Mouse (Mus musculus) frontal cortex, postnatal 36 days (tissue): ENCODE measurements around the gene Nat8f4.
"Not testable (repeated sequence)": the region's sequence is repeated elsewhere in the genome, so short reads cannot be mapped to it uniquely, and the experiment has no call there.

Experiments
- DNase-seq, 2 experiments: peaks; one replicate each; pipeline ENCODE4 v3.0.0; 2022; ENCODE audit warnings: low spot score in 2 of 2

Nat8f4 gene

GRCm38 (mm10) chr6:85898596-85899475, 5.8 kb downstream of the Nat8f4 start:
- not testable (repeated sequence) for DNase-seq

GRCm38 (mm10) chr6:85895061-85895648, 9.5 kb downstream of the Nat8f4 start:
- peak in 1 of 2 experiments; percentile 15 for DNase-seq

GRCm38 (mm10) chr6:85888961-85889360, 15.7 kb downstream of the Nat8f4 start:
- DNase-seq = no peak

- no peak for DNase-seq
These were observed 20.4 kb downstream of the Nat8f4 start for GRCm38 (mm10) chr6:85884311-85884710.

- not testable (repeated sequence) for DNase-seq
These were observed 21.4 kb downstream of the Nat8f4 start for GRCm38 (mm10) chr6:85883246-85883645.

- not testable (repeated sequence) for DNase-seq
These were observed 35.7 kb downstream of the Nat8f4 start, which contains the start of gene Nat8f2 for GRCm38 (mm10) chr6:85869006-85869405. TSS of gene Nat8f2 (minus strand) at chr6:85869158.

- no peak for DNase-seq
These were observed 36.7 kb downstream of the Nat8f4 start for GRCm38 (mm10) chr6:85867726-85868690.

GRCm38 (mm10) chr6:85866995-85867394, 37.7 kb downstream of the Nat8f4 start:
- not testable (repeated sequence) for DNase-seq

- DNase-seq = not testable (repeated sequence)
These were observed 38.5 kb downstream of the Nat8f4 start for GRCm38 (mm10) chr6:85866166-85866565.

GRCm38 (mm10) chr6:85864900-85865639, 39.6 kb downstream of the Nat8f4 start:
- not testable (repeated sequence) for DNase-seq

GRCm38 (mm10) chr6:85863840-85864239, 40.8 kb downstream of the Nat8f4 start:
- no peak for DNase-seq

GRCm38 (mm10) chr6:85863136-85863535, 41.5 kb downstream of the Nat8f4 start:
- DNase-seq = no peak

GRCm38 (mm10) chr6:85862565-85862964, 42.1 kb downstream of the Nat8f4 start:
- DNase-seq = no peak

- DNase-seq = no peak
These were observed 43.4 kb downstream of the Nat8f4 start for GRCm38 (mm10) chr6:85861247-85861646.

- DNase-seq = peak; percentile 57 to 75
These were observed 48.4 kb downstream of the Nat8f4 start for GRCm38 (mm10) chr6:85856194-85856678.

- DNase-seq = no peak
These were observed 51.2 kb downstream of the Nat8f4 start for GRCm38 (mm10) chr6:85853481-85853880.

- DNase-seq = no peak
These were observed 53.5 kb downstream of the Nat8f4 start for GRCm38 (mm10) chr6:85851062-85851773.

GRCm38 (mm10) chr6:85849240-85849639, 55.4 kb downstream of the Nat8f4 start:
- no peak for DNase-seq
